Mouse (Mus musculus) T-helper 2 cell (primary cell): ENCODE measurements around the gene Dcdc2a.

Experiments used
- in situ Hi-C: fragments of 300-600 bp; cut with MboI, MseI; formaldehyde crosslinking; loops from one replicate; pipeline ENCODE4 v1.15.1; 2025; ENCODE audit warnings: high pct_unique_total_duplicates

Dcdc2a gene

GRCm38 (mm10) chr13:25168891-25169290 lies 113.1 kb downstream of the Dcdc2a start:
- in situ Hi-C loops, result no loop called here

- in situ Hi-C loops, result no loop called here
These were observed 122.0 kb downstream of the Dcdc2a start for GRCm38 (mm10) chr13:25177835-25178234.

DNA sequence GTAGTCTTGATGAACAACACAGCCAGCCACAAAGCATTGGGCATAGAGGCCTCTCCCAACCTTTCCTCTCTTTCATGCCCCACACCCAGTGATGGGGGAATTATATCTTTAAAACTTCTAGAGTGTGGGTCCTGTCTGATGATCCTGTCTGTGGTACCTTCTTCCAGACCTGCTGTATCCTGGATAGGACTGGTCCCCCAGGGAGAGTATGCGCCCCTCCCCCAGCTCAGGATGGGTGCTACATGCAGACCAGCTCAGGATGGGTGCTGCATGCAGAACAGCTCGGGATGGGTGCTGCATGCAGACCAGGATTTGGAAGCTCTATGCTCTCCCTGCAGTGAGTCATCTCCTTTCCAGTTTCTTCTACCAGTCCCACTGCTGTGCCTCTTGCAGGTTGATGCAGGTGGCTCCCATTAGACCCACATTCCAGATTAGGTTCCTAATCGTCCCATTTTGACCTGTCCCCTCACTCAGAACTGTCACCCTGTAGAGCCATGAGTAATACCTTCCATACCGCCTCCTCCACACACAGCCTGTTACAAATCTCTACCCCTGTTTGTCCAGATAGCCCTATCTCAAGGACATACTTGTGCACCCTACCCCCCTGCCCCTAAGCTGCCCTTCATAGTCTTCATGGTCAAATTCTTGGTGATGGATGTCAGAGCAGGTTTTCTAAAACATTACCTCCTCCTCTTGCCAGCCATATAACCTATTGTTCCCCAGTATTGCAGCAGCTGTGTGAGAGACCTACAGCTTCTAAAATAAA lies 122.6 kb downstream of the Dcdc2a start:
- in situ Hi-C loops, result no loop called here

GRCm38 (mm10) chr13:25186436-25187325 lies 130.9 kb downstream of the Dcdc2a start:
- in situ Hi-C loops, result no loop called here

DNA sequence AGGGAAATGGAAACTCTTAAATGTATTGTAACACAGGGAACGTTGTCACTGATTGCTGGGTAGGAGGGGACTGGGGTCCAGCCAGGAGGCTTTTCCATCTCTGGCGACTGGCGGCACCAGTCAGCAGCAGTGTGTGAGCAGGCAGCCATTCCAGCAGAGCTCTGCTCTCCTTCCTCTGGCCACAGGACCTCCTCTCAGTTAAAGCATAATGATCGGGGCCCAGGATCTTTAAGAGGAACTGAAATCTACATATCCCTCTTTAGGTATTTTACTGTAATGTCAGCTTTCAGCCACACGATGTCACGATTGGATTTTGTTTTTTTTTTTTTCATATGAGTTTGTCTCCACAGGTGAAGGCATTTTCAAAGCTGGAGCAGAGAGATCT lies 131.5 kb downstream of the Dcdc2a start:
- in situ Hi-C loops, result no loop called here

GRCm38 (mm10) chr13:25189419-25190144 lies 133.8 kb downstream of the Dcdc2a start:
- in situ Hi-C loops, result no loop called here

DNA sequence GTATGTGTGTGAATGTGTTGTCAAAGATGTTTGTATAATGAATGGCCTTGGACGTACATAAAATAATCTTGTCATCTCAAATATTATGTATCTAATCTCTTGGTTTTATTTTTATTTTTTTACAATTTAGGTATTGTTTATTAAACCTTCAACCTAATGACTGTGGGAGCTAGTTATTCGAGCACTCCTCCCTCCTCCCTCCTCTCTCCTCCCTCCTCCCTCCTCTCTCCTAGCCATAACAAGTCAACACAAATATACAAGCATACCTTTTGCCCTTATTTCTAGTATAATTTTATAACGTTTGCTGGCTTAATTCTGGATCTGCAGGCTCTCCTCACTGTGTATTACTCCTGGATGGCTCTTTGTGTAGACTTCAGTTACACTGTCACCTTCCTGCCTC lies 134.4 kb downstream of the Dcdc2a start:
- in situ Hi-C loops, result no loop called here

- in situ Hi-C loops, result no loop called here
These were observed 139.9 kb downstream of the Dcdc2a start for GRCm38 (mm10) chr13:25195706-25196105.

DNA sequence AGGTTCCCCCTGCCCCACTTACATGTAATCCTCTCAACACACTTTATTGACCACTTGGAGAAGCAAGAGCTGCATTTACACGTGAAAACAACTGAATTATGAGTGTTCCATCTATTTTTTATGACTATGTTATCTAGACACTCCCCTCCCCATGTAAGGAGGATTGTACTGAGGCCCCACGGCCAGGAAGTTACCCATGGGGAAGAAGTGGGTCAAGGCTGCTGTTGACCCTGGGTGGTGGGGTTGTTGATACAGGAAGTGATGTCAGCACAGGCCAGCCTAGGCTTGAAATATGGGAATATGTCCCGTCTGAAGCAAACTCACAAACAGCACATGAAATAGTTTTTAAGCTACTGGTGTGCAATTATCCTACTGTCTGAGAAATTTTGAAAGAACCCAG lies 144.1 kb downstream of the Dcdc2a start:
- in situ Hi-C loops, result no loop called here

- in situ Hi-C loops, result no loop called here
These were observed 151.1 kb downstream of the Dcdc2a start for GRCm38 (mm10) chr13:25206950-25207349.

DNA sequence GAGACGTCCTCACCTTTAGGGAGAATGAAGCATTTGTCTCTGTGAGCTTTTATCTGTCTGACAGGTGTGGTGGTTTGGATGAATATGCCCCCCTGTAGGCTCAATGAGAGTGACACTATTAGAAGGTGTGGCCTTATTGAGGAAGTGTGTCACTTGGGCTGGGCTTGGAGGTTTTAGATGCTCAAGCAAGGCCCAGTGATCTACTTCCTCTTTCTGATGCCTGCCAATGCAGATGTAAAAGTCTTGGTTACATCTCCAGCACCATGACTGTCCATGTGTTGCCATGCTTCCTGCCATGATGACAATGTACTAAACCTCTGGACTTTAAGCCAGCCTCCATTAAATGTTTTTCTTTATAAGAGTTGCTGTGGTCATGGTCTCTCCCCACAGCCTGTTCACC lies 162.6 kb downstream of the Dcdc2a start:
- in situ Hi-C loops, result loop anchor here (10.0 kb wide), 1 partner anchor 1506 kb away; no protein-coding TSS in a partner anchor

DNA sequence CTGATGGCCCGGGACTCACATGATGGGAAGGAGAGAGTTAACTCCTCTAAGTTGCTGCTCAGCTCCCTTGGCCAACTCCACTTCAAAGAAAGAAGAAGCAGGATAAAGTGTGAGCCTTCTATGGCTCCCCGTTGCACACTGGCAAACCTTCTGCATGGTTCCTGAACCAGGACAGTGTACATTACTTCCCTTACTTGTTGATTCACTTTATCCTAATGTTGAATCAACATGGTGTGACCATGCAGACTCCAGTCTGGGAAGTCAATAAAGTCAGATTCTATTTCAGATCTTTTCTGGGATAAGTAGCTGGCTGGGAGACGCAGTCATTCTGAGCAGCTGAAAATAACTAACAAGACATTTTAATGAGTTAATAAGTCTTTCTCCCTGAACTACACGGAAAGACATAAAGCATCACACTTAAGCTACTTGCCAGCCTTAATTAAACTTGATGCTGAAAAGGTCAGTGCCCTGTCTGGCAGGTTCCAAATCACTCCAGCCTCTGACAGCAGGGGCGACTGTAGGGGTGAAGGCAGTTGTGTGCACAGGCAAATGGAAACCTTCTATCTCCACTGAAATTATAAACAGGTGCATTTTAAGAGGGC lies 164.5 kb downstream of the Dcdc2a start:
- in situ Hi-C loops, result no loop called here

DNA sequence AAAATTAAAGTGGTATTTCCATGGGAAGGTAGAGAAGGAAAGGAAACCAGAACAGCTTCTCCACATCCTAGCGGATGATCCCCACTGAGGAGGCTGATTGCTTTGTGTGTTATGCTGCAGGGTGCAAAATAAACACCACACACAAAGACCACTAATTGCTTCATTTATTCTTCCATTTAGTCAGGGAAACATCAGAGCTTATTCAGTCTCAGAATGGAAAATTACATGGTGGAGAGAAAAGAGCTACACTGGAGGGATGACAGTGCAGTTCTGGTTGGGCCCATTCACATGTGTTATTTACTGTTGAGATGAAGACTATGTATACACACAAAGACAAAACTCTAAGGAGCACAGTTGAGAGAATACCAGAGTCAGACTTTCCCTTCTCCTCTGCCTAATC lies 196.1 kb downstream of the Dcdc2a start:
- in situ Hi-C loops, result no loop called here

DNA sequence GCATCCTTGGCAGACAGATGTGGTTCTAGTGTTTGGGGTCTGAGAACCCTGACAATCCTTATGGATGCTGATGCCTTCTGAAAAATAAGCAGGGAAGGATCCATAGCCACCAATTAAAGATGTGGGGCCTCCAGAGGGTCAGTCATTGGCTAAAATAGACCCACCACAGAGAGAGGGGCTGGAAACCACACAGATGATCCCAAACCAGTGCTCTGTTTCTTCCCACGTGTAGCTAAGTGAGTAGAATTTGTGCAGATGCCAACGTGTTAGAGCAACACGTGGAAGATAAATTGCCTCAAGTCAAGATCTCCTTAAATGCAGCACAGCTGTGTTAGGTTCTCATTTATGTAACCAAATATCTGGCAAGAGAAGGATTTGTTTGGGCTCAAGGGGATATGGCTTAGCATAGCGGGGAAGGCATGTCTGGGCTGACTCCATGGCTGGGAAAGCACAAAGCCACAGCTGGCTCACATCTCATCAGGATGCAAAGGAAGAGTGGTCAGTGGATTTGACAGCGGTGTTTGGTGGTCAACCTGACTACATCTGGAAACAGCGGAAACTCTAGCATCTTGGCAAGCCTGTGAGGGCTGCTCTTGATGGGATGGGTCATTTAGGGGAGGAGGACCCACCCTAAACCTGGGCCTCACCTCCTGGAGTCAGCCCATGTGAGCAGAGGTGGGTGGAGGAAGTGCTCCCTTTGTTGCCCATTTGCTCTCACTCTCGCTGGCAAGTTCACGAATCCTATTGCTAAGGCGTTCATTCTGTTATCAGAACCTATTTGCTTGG lies 198.9 kb downstream of the Dcdc2a start:
- in situ Hi-C loops, result no loop called here

DNA sequence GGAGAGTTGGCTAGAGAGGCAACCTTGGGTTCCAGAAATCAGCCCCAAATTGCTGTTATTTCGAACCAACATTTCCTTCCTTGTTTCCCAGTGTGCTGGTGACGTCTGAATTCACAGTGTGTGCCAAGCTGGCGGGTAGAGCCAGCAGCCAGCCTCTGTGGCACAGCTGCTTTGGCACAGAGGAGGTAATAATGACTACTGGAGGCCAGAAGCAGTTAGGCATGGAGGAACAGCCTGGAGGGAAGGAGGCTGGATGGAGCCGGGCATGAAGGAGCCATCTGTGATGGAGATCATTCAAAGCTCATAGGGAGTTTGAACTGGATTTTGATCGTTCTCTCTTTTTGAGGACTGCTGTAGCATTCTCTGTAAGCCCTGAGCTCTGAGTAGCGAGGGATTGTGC lies 201.8 kb downstream of the Dcdc2a start:
- in situ Hi-C loops, result no loop called here
